Mouse (Mus musculus): ENCODE data around the gene Tex48.

Tex48 gene

GRCm38 (mm10) chr4:63622378-63622835, at the start of gene Tex48:
Gene Tex48 (minus strand): TSS chr4:63622428.
- DNase-seq (ENCODE audit: low spot score in 2 of 2): no peak

GRCm38 (mm10) chr4:63668255-63668654, 46.0 kb upstream of the Tex48 start:
- peak; percentile 31 to 62 for DNase-seq (ENCODE audit: low spot score in 2 of 2)

GRCm38 (mm10) chr4:63665738-63666137, 43.5 kb upstream of the Tex48 start:
- no peak for DNase-seq (ENCODE audit: low spot score in 2 of 2)

- no peak for DNase-seq (ENCODE audit: low spot score in 2 of 2)
Observed at GRCm38 (mm10) chr4:63663279-63663678, 41.1 kb upstream of the Tex48 start, which contains the start of gene Gm11214. Gene Gm11214 (minus strand): TSS chr4:63663379.

GRCm38 (mm10) chr4:63661857-63662256, 39.6 kb upstream of the Tex48 start:
- DNase-seq (ENCODE audit: low spot score in 2 of 2): no peak

- DNase-seq (ENCODE audit: low spot score in 2 of 2): no peak
Observed at GRCm38 (mm10) chr4:63661426-63661825, 39.2 kb upstream of the Tex48 start.

GRCm38 (mm10) chr4:63659775-63660174, 37.5 kb upstream of the Tex48 start:
- DNase-seq (ENCODE audit: low spot score in 2 of 2): no peak

- DNase-seq (ENCODE audit: low spot score in 2 of 2): no peak
Observed at GRCm38 (mm10) chr4:63659086-63659485, 36.9 kb upstream of the Tex48 start.

- no peak for DNase-seq (ENCODE audit: low spot score in 2 of 2)
Observed at GRCm38 (mm10) chr4:63654381-63654780, 32.2 kb upstream of the Tex48 start.

- DNase-seq (ENCODE audit: low spot score in 2 of 2): no peak
Observed at GRCm38 (mm10) chr4:63643956-63644726, 21.9 kb upstream of the Tex48 start.

GRCm38 (mm10) chr4:63639842-63640241, 17.6 kb upstream of the Tex48 start:
- no peak for DNase-seq (ENCODE audit: low spot score in 2 of 2)

- no peak for DNase-seq (ENCODE audit: low spot score in 2 of 2)
Observed at GRCm38 (mm10) chr4:63638603-63639002, 16.4 kb upstream of the Tex48 start.

GRCm38 (mm10) chr4:63633181-63633580, 11.0 kb upstream of the Tex48 start:
- DNase-seq (ENCODE audit: low spot score in 2 of 2): no peak

GRCm38 (mm10) chr4:63627111-63627510, 4.9 kb upstream of the Tex48 start:
- DNase-seq (ENCODE audit: low spot score in 2 of 2): no peak

- no peak for DNase-seq (ENCODE audit: low spot score in 2 of 2)
Observed at GRCm38 (mm10) chr4:63625563-63626080, 3.4 kb upstream of the Tex48 start.

GRCm38 (mm10) chr4:63621861-63622260, 367 bp downstream of the Tex48 start:
- no peak for DNase-seq (ENCODE audit: low spot score in 2 of 2)

- no peak for DNase-seq (ENCODE audit: low spot score in 2 of 2)
Observed at GRCm38 (mm10) chr4:63608391-63608790, 13.8 kb downstream of the Tex48 start.

GRCm38 (mm10) chr4:63605968-63606367, 16.3 kb downstream of the Tex48 start:
- DNase-seq (ENCODE audit: low spot score in 2 of 2): no peak

- DNase-seq (ENCODE audit: low spot score in 2 of 2): no peak
Observed at GRCm38 (mm10) chr4:63605545-63605944, 16.7 kb downstream of the Tex48 start.

- DNase-seq (ENCODE audit: low spot score in 2 of 2): no peak
Observed at GRCm38 (mm10) chr4:63604945-63605344, 17.3 kb downstream of the Tex48 start, which contains the start of gene Gm11213. Gene Gm11213 (minus strand): TSS chr4:63605261.

- DNase-seq (ENCODE audit: low spot score in 2 of 2): no peak
Observed at GRCm38 (mm10) chr4:63601263-63601662, 21.0 kb downstream of the Tex48 start.

- no peak for DNase-seq (ENCODE audit: low spot score in 2 of 2)
Observed at GRCm38 (mm10) chr4:63600786-63601185, 21.4 kb downstream of the Tex48 start.

- no peak for DNase-seq (ENCODE audit: low spot score in 2 of 2)
Observed at GRCm38 (mm10) chr4:63596010-63596409, 26.2 kb downstream of the Tex48 start.
